Mouse (Mus musculus) c-Kit-positive CD71-negative TER-119-negative erythroid progenitor cells, embryonic 14.5 days (primary cell): ENCODE data around the gene Plau.

Source experiments
- DNase-seq: peaks from one replicate; pipeline ENCODE4 v3.0.0-alpha.2; 2013; ENCODE audit warnings: low read depth

Gene Plau

GRCm38 (mm10) chr14:20844671-20845576 is 8.5 kb downstream of the Plau start:
- no peak for DNase-seq

DNA sequence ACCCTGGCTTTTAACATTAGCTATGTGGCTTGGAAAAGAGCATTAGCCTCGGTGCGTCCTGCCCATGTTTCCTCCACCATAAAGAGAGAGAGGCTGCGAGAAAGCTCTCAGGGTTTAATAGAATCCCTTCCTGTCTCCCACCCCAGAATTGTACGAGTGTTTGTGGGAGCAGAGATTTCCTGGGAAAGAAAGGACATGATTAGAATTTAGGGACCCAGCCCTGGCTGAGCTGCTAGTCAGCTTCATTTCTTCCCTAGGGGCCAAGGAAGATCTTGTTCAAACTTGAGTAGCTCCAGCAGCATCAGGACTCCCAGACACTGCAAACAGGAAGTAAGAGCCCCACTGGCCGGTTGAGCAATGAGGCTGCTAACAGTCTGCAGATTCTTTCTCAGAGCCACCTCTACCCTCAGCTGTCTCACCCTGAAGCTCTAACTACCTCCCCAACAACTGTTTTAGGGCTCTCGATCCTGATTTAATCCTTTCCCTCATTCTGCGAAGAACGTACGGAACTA is 9.2 kb downstream of the Plau start:
- no peak for DNase-seq

DNA sequence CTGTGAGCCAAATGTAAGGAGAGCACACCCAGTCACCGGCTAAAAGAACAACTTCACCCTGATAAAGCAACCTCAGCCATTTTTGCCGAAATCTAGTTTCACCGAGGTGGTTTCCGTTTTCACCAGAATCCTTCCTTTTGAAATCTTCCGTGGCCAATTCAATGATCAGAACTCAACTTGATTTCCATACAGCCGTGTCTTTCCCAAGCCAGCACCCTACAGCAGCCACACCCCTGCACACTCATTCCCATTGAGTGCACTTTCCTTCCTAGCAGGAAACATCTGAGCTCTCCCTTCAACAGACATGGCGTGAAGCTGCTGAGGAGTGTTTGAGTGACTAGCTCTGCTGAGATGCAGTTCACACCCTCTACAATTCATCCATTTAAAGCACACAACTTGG is 9.8 kb downstream of the Plau start:
- no peak for DNase-seq

DNA sequence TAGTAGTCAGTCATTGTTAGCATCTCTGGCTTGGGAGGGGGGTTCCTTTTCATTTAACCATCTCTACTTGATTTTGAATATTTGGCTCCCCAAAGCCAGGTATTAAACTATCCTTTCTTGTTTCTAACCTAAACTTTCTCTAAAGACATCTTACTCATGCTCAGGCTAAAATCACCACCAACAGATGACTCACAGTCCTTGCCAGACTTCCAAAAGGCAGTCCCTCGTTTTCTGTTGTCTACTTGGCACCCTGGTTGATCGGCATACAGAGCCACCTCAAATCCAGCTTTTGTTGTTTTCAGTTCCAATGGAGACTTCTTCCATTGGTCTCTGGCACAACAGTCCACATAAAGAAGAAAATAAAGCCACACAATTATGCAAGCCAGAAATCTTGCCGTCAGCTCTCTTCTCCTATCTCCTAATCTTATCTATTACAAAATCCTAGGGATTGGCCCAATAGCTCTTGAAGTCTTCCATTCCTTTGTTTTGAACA is 11.2 kb downstream of the Plau start:
- no peak for DNase-seq

GRCm38 (mm10) chr14:20849753-20850152 is 13.3 kb downstream of the Plau start:
- DNase-seq: no peak

GRCm38 (mm10) chr14:20850498-20850897 is 14.0 kb downstream of the Plau start:
- DNase-seq: no peak

- DNase-seq: no peak
Measured at GRCm38 (mm10) chr14:20851776-20852175, 15.3 kb downstream of the Plau start.

- DNase-seq: no peak
Measured at GRCm38 (mm10) chr14:20861152-20861551, 24.7 kb downstream of the Plau start.

DNA sequence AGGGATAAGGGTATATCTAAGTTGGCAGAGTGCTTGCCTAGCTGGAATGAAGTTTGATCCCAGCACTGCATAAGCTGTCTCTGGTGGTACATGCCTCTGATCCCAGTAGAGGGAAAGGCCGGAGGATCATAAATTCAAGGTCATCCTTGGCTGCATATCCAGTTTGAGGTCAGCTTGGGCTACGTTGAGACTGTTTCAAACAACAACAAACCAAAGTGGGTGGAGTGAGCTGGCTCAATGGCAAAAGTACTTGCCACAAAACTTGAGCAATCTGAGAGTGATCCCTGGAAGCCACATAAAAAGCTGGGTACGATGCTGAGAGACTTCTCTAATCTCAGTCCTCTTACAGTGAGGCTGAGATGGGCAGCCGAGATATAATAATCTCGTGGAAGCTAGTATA is 25.1 kb downstream of the Plau start:
- DNase-seq: no peak

DNA sequence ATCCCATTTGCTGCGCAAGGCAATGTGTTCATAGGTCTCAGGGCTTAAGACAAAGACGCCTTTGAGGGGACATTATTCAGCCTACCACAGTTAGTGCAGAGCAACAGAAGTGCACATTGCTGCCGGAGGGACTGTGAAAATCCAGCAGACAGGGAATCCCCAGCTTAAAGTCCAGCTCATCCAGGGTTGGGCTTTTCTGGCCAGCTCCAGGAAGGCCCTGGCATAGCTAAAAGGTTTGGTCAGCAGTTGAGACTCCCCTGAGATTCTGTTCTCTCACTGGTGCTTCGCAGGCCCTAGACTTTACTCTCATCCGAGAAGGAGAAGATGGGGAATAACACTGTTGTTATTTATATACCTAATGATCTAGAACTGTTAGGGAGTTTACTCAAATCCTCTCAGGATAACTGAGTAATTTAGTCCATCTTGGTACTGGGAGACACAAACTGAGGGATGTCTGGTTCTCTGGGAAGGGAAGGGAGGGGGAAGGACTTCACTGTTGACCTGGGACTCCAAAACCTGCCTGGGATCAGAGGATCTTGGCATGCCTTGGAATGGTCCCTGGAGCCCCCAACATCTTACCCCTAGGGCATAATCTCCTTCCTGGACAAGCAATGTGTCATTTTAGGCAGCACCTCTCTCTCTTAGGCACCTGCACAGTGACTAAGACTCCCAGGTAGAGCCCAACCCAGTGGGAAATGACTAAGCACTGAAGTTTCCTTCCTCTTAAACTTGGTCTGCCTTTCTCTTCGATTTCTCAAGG is 27.0 kb downstream of the Plau start:
- DNase-seq: no peak

GRCm38 (mm10) chr14:20864192-20864591 is 27.7 kb downstream of the Plau start:
- DNase-seq: no peak

DNA sequence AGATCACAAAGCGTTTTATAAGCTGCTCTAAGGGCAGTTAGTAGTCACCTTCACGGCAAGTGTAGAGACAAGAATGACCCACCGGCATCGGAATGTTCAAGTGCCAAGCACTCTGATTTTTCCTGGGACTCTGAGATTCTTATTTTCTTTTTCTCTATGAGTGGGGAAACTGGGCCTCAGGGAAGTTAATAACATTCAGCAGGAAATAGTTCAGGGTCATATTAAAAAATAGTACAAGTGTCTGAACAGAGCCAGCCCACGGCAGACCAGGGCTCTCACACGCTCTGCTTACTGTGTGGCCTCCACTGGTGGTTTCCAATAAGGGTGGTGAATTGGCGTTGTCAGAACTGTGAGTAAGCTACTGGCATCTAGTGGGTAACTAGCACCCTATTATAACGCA is 29.1 kb downstream of the Plau start:
- no peak for DNase-seq

DNA sequence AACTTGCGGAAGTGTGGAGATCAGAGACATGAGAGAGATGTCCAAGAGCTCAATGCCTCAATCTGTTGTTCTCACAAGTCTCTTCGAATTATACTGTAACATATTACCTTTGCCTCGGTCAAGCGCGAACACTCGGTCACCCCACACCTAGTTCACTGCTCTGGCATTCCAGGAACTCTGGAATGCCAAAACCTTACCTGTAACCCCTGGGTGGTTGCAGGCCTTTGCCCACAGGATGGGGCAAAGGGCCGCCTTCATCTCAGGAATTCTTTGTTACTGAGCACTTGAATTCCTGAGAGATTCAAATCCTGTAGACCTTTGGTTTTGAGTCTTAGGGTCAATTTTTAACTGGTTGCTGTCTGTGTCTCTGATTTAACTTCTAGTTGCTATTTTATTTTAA is 29.9 kb downstream of the Plau start:
- no peak for DNase-seq

- no peak for DNase-seq
Measured at GRCm38 (mm10) chr14:20870110-20870509, 33.6 kb downstream of the Plau start.

DNA sequence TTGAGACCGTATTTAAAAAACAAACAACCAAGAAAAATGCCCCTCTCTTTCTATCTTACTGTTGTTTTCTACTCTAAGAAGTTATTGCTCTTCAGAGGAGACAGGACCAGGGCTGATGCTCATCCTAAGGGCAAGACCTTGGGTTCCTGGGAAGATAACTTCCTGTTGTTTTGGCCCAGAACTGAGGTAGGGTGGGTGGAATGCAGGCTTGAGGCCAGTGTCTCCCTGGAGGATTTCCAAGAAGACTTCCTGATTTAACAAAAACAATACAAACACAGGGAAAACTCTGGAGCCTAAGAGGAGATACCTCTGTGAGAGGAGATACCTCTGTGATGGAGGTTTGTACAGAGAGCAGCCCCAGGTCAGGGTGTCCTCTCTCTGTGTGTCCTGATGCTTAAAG is 35.0 kb downstream of the Plau start:
- no peak for DNase-seq

GRCm38 (mm10) chr14:20873307-20873706 is 36.8 kb downstream of the Plau start:
- DNase-seq: peak; percentile 85

- no peak for DNase-seq
Measured at GRCm38 (mm10) chr14:20873931-20874330, 37.5 kb downstream of the Plau start.

DNA sequence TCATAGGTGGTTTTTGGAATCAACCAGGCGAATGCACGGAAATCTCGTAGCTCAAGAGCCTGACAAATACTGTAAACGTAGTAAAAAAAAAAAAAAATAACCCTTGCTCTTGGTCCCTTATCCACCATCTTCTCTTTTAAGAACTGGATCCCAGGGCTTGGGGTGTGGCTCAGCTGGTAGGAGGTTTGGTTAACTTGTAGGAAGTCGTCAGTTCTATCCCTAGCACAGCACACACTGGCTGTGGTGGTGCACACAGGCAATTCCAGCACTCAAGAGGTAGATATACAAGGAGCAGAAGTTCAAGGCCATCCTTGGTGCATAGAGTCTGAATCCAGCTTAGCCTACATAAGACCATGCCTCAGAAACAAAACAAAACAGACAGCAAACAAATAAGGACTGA is 48.2 kb downstream of the Plau start:
- DNase-seq: no peak

GRCm38 (mm10) chr14:20885091-20885888 is 48.8 kb downstream of the Plau start:
- DNase-seq: peak; percentile 66

DNA sequence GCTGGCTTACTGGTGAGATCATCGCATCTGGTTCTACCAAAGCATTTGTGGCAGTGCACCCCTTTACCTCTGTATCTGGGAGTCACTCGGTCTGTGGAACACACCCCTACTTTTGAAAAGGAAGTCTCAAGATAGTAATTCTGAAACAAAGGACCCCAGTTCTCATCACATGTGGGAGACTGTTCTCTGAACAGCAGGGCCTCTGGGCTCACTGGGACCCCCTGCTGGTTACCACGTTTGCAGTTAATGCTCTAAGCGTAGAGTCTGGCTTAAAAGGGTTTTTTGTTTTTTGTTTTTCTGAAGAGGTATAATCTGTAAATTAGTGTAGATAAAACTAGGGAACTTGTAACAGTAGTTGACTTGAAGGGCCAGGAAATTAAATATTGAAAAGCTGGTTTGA is 49.8 kb downstream of the Plau start:
- no peak for DNase-seq

DNA sequence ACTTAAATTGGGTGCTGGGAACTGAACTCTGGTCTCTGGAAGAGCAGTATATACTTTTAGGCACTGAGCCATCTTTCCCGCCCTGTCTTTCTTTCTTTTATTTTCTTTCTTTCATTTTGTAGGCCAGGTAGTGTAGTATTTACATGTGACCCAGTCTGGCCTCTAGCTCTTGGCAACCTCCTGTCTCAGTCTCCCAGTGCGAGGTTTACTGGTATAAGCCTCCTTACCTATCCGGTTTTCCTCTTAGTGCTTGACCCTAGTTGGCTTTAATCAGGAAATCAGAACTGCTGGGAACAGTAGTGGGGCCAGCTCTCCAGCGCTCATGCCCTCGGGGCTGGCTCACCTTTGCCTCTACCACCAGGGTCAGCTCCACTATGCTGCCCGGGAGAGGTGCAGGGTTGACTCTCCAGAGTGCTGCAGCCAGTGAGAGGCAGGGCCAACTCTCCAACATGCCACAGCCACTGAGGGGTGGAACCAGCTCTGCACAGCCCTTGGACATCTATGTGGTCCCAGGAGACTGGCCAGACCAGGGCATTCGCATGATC is 51.2 kb downstream of the Plau start:
- no peak for DNase-seq

GRCm38 (mm10) chr14:20891941-20892402 is 55.5 kb downstream of the Plau start:
- no peak for DNase-seq
